Mouse (Mus musculus): ENCODE results near the gene Usf2. TPM values are rescaled to one million over a fixed set of nuclear protein-coding genes. Genes with fewer than 3 reads are reported as not detected.
"Not testable (repeated sequence)": the region's sequence is repeated elsewhere in the genome, so short reads cannot be mapped to it uniquely, and the experiment has no call there.

The Usf2 gene
- polyA plus RNA-seq, 1 experiment from 2014 or later = 13.3 TPM

DNA sequence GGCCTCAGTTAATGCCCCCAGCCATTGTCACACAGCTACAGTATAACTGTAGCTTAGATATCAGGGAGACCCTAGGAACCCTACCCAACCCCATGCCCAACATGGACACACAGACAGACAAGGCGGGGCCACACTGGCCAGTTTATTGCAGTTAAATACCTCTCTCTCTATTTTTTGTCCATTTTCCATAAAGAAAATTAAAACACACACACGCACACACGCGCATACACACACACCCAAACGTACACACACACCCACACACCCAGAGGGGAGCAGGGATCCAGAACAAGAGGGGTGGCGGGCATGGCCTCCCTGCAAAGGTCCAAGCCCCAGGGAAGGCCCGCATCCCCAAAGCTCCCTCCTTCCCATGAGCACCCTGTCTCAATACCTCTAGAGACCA lies 10.7 kb downstream of the Usf2 start:
- H3K4me1 ChIP-seq (replicated peaks; ENCODE audit: control insufficient read depth, insufficient read depth, low read length) = no peaks in the 10 kb centered on the region
- no peak for ATAC-seq
- no peak overlapping the region for H3K4me2 ChIP-seq (replicated peaks; ENCODE audit: low read depth)
- WGBS = 93% methylated on average over 7 of the region's 7 CpGs
- H3K9ac ChIP-seq (ENCODE audit: low read depth, low read length) = no peak overlapping the region
- TF ChIP-seq CTCF (IDR thresholded peaks at IDR 0.05; ENCODE audit: low read depth) = no peak
- no peaks in the 10 kb centered on the region for H3K27me3 ChIP-seq (replicated peaks; ENCODE audit: control insufficient read depth, insufficient read depth, low read length)
- H3K36me3 ChIP-seq (ENCODE audit: control insufficient read depth, insufficient read depth) = peaks cover 20% of the 10 kb centered on the region
- no peak overlapping the region for H3K4me3 ChIP-seq (ENCODE audit: low read depth, low read length)
- no peak overlapping the region for H3K27ac ChIP-seq (ENCODE audit: low read depth, low read length)
- no peaks in the 10 kb centered on the region for H3K9me3 ChIP-seq (ENCODE audit: control insufficient read depth)

DNA sequence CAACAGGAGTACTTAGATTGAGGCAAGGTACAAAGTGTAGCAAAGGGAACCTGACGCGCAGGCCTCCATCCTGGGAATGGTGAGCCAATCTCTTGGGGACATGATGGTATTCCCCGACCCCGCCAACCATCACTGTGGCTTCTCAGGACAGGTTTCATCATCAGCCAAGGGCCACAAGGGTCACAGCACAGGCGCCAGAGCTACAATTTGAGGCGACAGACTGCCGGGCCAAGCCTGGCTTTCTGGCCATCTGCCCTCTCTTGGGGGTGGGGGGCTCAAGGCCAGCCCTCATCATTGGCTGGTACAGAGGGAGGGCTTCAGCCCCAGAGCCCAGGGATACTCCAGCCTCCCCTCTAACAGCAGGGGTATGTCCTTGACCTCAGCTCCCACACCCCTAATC lies 11.1 kb downstream of the Usf2 start:
- not testable (repeated sequence) for H3K4me1 ChIP-seq (replicated peaks; ENCODE audit: control insufficient read depth, insufficient read depth, low read length); H3K9me3 ChIP-seq (ENCODE audit: control insufficient read depth); H3K4me3 ChIP-seq (ENCODE audit: low read depth, low read length); H3K4me2 ChIP-seq (replicated peaks; ENCODE audit: low read depth); H3K9ac ChIP-seq (ENCODE audit: low read depth, low read length); H3K27ac ChIP-seq (ENCODE audit: low read depth, low read length); ATAC-seq; H3K27me3 ChIP-seq (replicated peaks; ENCODE audit: control insufficient read depth, insufficient read depth, low read length)
- WGBS = 88% methylated on average over 7 of the region's 7 CpGs
- peaks cover 17% of the 10 kb centered on the region for H3K36me3 ChIP-seq (ENCODE audit: control insufficient read depth, insufficient read depth)

GRCm38 (mm10) chr7:30944706-30945105 lies 11.9 kb downstream of the Usf2 start:
- peaks cover 15% of the 10 kb centered on the region for H3K36me3 ChIP-seq (ENCODE audit: control insufficient read depth, insufficient read depth)
- H3K4me2 ChIP-seq (replicated peaks; ENCODE audit: low read depth); H3K4me1 ChIP-seq (replicated peaks; ENCODE audit: control insufficient read depth, insufficient read depth, low read length); ATAC-seq; H3K27ac ChIP-seq (ENCODE audit: low read depth, low read length); H3K9ac ChIP-seq (ENCODE audit: low read depth, low read length); H3K27me3 ChIP-seq (replicated peaks; ENCODE audit: control insufficient read depth, insufficient read depth, low read length); H3K4me3 ChIP-seq (ENCODE audit: low read depth, low read length); H3K9me3 ChIP-seq (ENCODE audit: control insufficient read depth): not testable (repeated sequence)
- WGBS = 50% methylated on average over 2 of the region's 2 CpGs

DNA sequence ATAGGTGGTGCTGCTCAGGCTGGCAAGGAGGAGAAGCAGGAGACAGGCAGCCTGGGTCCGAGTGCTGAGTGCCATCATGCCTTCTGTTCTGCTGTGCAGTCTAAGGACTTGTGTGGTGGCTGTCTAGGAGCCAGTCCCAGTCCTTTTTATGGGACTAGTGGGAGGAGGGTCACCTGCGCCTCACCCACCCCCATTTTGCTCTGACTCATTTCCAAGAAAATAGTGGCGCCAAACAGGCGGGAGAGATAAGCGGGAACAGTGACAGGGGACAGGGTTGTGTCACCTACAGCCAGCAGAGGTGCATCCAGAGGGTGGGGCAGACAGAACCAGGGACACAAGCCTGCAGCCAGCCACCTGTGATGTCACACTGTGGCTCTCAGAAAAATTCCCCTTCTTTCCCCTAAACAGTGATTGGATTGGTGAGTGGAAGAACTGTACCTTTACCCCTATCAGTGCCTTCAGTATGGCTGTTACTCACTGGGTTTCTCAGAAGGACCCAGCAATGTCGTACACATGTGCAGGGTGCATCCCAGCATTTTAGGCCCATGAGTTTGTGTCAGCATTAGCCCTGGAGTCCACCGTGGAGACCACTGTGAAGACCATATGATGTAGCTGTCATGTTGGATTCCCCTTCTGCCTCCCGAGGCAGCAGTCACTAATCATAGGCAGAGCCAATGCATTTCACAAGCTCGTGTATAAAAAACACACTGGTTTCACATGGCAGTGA lies 12.5 kb downstream of the Usf2 start, which contains the start of gene Hamp:
Gene Hamp (minus strand): TSS at position 124 of the 727 bp plus-strand sequence.
- no peak within 1 kb of the TSS for H3K27ac ChIP-seq (ENCODE audit: low read depth, low read length)
- no peak for TF ChIP-seq CTCF (IDR thresholded peaks at IDR 0.05; ENCODE audit: low read depth)
- no peaks in the 10 kb centered on the region for H3K9me3 ChIP-seq (ENCODE audit: control insufficient read depth)
- peaks cover 10% of the 10 kb centered on the region for H3K36me3 ChIP-seq (ENCODE audit: control insufficient read depth, insufficient read depth)
- no peak within 1 kb of the TSS for H3K4me2 ChIP-seq (replicated peaks; ENCODE audit: low read depth)
- H3K4me3 ChIP-seq (ENCODE audit: low read depth, low read length) = no peak within 1 kb of the TSS
- H3K4me1 ChIP-seq (replicated peaks; ENCODE audit: control insufficient read depth, insufficient read depth, low read length) = no peaks in the 10 kb centered on the region
- no peak within 1 kb of the TSS for H3K9ac ChIP-seq (ENCODE audit: low read depth, low read length)
- no peaks in the 10 kb centered on the region for H3K27me3 ChIP-seq (replicated peaks; ENCODE audit: control insufficient read depth, insufficient read depth, low read length)
- 49% methylated on average over 9 of the region's 9 CpGs for WGBS
- no peak for ATAC-seq

DNA sequence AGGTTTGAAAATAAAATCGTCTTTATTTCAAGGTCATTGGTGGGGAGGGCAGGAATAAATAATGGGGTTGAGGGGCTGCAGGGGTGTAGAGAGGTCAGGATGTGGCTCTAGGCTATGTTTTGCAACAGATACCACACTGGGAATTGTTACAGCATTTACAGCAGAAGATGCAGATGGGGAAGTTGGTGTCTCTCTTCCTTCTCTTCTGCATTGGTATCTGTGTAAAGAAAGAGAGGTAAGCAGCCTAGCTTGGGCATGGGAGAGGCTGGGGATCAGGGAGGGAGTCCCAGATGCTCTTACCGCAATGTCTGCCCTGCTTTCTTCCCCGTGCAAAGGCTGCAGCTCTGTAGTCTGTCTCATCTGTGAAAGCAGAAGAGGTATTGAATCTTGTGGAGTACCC lies 14.2 kb downstream of the Usf2 start:
- not testable (repeated sequence) for H3K27ac ChIP-seq (ENCODE audit: low read depth, low read length); H3K27me3 ChIP-seq (replicated peaks; ENCODE audit: control insufficient read depth, insufficient read depth, low read length); H3K4me3 ChIP-seq (ENCODE audit: low read depth, low read length); H3K4me1 ChIP-seq (replicated peaks; ENCODE audit: control insufficient read depth, insufficient read depth, low read length); H3K36me3 ChIP-seq (ENCODE audit: control insufficient read depth, insufficient read depth); ATAC-seq; H3K4me2 ChIP-seq (replicated peaks; ENCODE audit: low read depth); H3K9me3 ChIP-seq (ENCODE audit: control insufficient read depth); H3K9ac ChIP-seq (ENCODE audit: low read depth, low read length)
- WGBS = 38% methylated on average over 3 of the region's 3 CpGs

DNA sequence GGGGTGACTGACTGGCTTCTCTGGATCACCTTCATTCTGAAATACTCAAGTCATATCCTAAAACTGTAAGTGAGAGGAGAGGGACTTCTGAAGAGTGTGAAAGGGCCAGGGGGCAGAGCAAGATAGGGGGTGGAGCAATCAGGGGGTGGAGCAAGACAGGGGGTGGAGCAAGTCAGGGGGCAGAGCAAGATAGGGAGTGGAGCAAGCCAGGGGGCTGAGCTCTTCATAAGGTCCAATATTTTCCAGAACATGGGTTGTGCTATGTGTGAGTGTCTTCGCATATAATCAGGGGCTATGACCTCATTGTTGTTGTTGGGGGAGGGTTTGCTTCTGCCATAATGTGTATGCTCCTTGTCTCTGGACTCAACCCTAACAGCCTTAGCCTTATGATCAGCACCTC lies 16.5 kb downstream of the Usf2 start:
- not testable (repeated sequence) for H3K9me3 ChIP-seq (ENCODE audit: control insufficient read depth); H3K9ac ChIP-seq (ENCODE audit: low read depth, low read length); H3K27me3 ChIP-seq (replicated peaks; ENCODE audit: control insufficient read depth, insufficient read depth, low read length); H3K4me2 ChIP-seq (replicated peaks; ENCODE audit: low read depth); H3K36me3 ChIP-seq (ENCODE audit: control insufficient read depth, insufficient read depth); H3K27ac ChIP-seq (ENCODE audit: low read depth, low read length); H3K4me3 ChIP-seq (ENCODE audit: low read depth, low read length); ATAC-seq; H3K4me1 ChIP-seq (replicated peaks; ENCODE audit: control insufficient read depth, insufficient read depth, low read length)
- 92% methylated on average over 1 of the region's 1 CpGs for WGBS

- 71% methylated on average over 6 of the region's 6 CpGs for WGBS
- H3K27me3 ChIP-seq (replicated peaks; ENCODE audit: control insufficient read depth, insufficient read depth, low read length); H3K9ac ChIP-seq (ENCODE audit: low read depth, low read length); H3K27ac ChIP-seq (ENCODE audit: low read depth, low read length); H3K4me3 ChIP-seq (ENCODE audit: low read depth, low read length); H3K9me3 ChIP-seq (ENCODE audit: control insufficient read depth); H3K4me2 ChIP-seq (replicated peaks; ENCODE audit: low read depth); H3K4me1 ChIP-seq (replicated peaks; ENCODE audit: control insufficient read depth, insufficient read depth, low read length); H3K36me3 ChIP-seq (ENCODE audit: control insufficient read depth, insufficient read depth); ATAC-seq: not testable (repeated sequence)
These were observed 21.0 kb downstream of the Usf2 start for GRCm38 (mm10) chr7:30935422-30936099.

- 80% methylated on average over 2 of the region's 2 CpGs for WGBS
- H3K9ac ChIP-seq (ENCODE audit: low read depth, low read length); H3K27me3 ChIP-seq (replicated peaks; ENCODE audit: control insufficient read depth, insufficient read depth, low read length); H3K27ac ChIP-seq (ENCODE audit: low read depth, low read length); H3K4me1 ChIP-seq (replicated peaks; ENCODE audit: control insufficient read depth, insufficient read depth, low read length); ATAC-seq; H3K4me2 ChIP-seq (replicated peaks; ENCODE audit: low read depth); H3K4me3 ChIP-seq (ENCODE audit: low read depth, low read length); H3K36me3 ChIP-seq (ENCODE audit: control insufficient read depth, insufficient read depth); H3K9me3 ChIP-seq (ENCODE audit: control insufficient read depth): not testable (repeated sequence)
These were observed 32.0 kb downstream of the Usf2 start, which contains the start of gene Hamp2 for GRCm38 (mm10) chr7:30924581-30924980. Hamp2 (minus strand) TSS chr7:30924681.
